Mouse (Mus musculus): ENCODE measurements around the gene 1700057G04Rik.

1700057G04Rik gene

GRCm38 (mm10) chr9:92309077-92309476 is at the start of gene 1700057G04Rik:
TSS of gene 1700057G04Rik (plus strand) at chr9:92309377.
- DNase-seq (ENCODE audit: low spot score): no peak

- DNase-seq (ENCODE audit: low spot score): no peak
Observed at GRCm38 (mm10) chr9:92260481-92261159, 48.6 kb upstream of the 1700057G04Rik start.

GRCm38 (mm10) chr9:92265719-92266118 is 43.5 kb upstream of the 1700057G04Rik start:
- no peak for DNase-seq (ENCODE audit: low spot score)

- no peak for DNase-seq (ENCODE audit: low spot score)
Observed at GRCm38 (mm10) chr9:92266558-92267171, 42.5 kb upstream of the 1700057G04Rik start.

GRCm38 (mm10) chr9:92267732-92268131 is 41.4 kb upstream of the 1700057G04Rik start:
- DNase-seq (ENCODE audit: low spot score): no peak

GRCm38 (mm10) chr9:92269829-92270404 is 39.3 kb upstream of the 1700057G04Rik start:
- DNase-seq (ENCODE audit: low spot score): no peak

GRCm38 (mm10) chr9:92270927-92271326 is 38.2 kb upstream of the 1700057G04Rik start:
- DNase-seq (ENCODE audit: low spot score): peak; percentile 36

GRCm38 (mm10) chr9:92272650-92273049 is 36.5 kb upstream of the 1700057G04Rik start:
- DNase-seq (ENCODE audit: low spot score): no peak

GRCm38 (mm10) chr9:92273271-92273670 is 35.9 kb upstream of the 1700057G04Rik start:
- DNase-seq (ENCODE audit: low spot score): no peak

GRCm38 (mm10) chr9:92273956-92274762 is 35.0 kb upstream of the 1700057G04Rik start:
- no peak for DNase-seq (ENCODE audit: low spot score)

- no peak for DNase-seq (ENCODE audit: low spot score)
Observed at GRCm38 (mm10) chr9:92275486-92276207, 33.5 kb upstream of the 1700057G04Rik start, which contains the start of gene Plscr2. TSS of gene Plscr2 (plus strand) at chr9:92275602.

GRCm38 (mm10) chr9:92276360-92276759 is 32.8 kb upstream of the 1700057G04Rik start:
- no peak for DNase-seq (ENCODE audit: low spot score)

GRCm38 (mm10) chr9:92280048-92280447 is 29.1 kb upstream of the 1700057G04Rik start:
- DNase-seq (ENCODE audit: low spot score): no peak

- no peak for DNase-seq (ENCODE audit: low spot score)
Observed at GRCm38 (mm10) chr9:92282563-92283171, 26.5 kb upstream of the 1700057G04Rik start.

- DNase-seq (ENCODE audit: low spot score): no peak
Observed at GRCm38 (mm10) chr9:92289675-92290074, 19.5 kb upstream of the 1700057G04Rik start.

GRCm38 (mm10) chr9:92292169-92292568 is 17.0 kb upstream of the 1700057G04Rik start:
- no peak for DNase-seq (ENCODE audit: low spot score)

- DNase-seq (ENCODE audit: low spot score): no peak
Observed at GRCm38 (mm10) chr9:92292922-92293321, 16.3 kb upstream of the 1700057G04Rik start.

GRCm38 (mm10) chr9:92293560-92294548 is 15.3 kb upstream of the 1700057G04Rik start:
- DNase-seq (ENCODE audit: low spot score): no peak

GRCm38 (mm10) chr9:92298288-92298687 is 10.9 kb upstream of the 1700057G04Rik start:
- DNase-seq (ENCODE audit: low spot score): no peak

GRCm38 (mm10) chr9:92301213-92301612 is 8.0 kb upstream of the 1700057G04Rik start:
- DNase-seq (ENCODE audit: low spot score): no peak

Data from ovary, postnatal 10 days (tissue).